Mouse (Mus musculus): Measurements from ENCODE around the gene Vash1.

DNA sequence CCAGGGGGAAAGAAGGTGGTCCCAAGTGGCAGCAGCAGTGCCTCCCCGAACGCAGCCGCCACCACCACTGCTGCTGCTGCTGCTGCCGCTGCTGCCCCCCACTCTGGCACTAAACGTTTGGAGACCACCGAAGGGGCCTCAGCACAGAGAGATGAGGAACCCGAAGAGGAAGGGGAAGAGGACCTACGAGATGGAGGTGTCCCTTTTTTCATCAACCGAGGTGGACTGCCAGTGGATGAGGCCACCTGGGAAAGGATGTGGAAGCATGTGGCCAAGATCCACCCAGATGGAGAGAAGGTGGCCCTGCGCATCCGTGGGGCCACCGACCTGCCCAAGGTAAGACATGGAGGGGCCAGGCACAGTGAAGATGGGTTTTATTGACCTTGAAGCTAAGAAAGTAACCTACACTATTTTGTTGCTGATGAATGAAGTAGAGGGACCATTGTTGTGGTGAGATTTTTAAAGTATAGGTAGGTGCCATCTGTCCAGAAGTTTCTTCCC lies 1.5 kb downstream of the Vash1 start:
- TF ChIP-seq POLR2A (IDR thresholded peaks at IDR 0.05; ENCODE audit: insufficient read depth, low read depth, low read length) (no peak), CTCF (IDR thresholded peaks at IDR 0.05) (no peak), EP300 (IDR thresholded peaks at IDR 0.05; ENCODE audit: insufficient read depth, low read depth, low read length) (no peak)
